Mouse (Mus musculus) left cerebral cortex, adult 8-10 months (tissue): ENCODE measurements around the gene Shd. TPM values are rescaled to one million over a fixed set of nuclear protein-coding genes. Genes with fewer than 3 reads are reported as not detected.
"Not testable (repeated sequence)": the region's sequence is repeated elsewhere in the genome, so short reads cannot be mapped to it uniquely, and the experiment has no call there.

Experiments used
- DNase-seq, 2 experiments: peaks; one replicate each; pipeline ENCODE4 v3.0.0; 2022; ENCODE audit warnings: low spot score in 2 of 2
- total RNA-seq, 4 experiments: library from RNA; stranded (reverse); gene quantifications; 2 replicates each; pipeline ENCODE4 v1.2.4; 2022

Shd gene
- 10 to 100 TPM; 34.8 to 38.9 (median 37.7) TPM for total RNA-seq

- peak in 1 of 2 experiments; percentile 43 for DNase-seq
Observed at GRCm38 (mm10) chr17:55969966-55970891, at the start of gene Shd. Gene Shd (plus strand): TSS chr17:55970467.

GRCm38 (mm10) chr17:55931553-55932502 lies 38.4 kb upstream of the Shd start:
- peak in 1 of 2 experiments; percentile 34 for DNase-seq

GRCm38 (mm10) chr17:55932635-55933034 lies 37.6 kb upstream of the Shd start:
- no peak for DNase-seq

DNA sequence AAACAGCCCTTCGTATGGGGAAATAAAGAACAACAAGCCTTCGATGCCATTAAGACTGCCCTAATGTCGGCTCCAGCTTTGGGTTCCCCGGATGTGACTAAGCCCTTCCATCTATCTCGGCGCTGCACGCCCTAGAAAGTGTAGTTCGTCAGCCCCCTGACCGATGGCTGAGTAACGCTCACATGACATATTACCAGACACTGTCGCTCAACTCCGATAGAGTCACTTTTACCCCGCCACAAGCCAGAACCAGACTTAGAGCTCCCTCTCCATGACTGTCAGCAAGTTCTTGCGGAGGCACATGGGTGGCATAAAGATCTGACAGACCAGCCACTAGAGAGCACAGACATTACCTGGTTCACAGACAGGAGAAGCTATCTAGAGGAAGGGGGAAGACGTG lies 37.1 kb upstream of the Shd start:
- DNase-seq: no peak

DNA sequence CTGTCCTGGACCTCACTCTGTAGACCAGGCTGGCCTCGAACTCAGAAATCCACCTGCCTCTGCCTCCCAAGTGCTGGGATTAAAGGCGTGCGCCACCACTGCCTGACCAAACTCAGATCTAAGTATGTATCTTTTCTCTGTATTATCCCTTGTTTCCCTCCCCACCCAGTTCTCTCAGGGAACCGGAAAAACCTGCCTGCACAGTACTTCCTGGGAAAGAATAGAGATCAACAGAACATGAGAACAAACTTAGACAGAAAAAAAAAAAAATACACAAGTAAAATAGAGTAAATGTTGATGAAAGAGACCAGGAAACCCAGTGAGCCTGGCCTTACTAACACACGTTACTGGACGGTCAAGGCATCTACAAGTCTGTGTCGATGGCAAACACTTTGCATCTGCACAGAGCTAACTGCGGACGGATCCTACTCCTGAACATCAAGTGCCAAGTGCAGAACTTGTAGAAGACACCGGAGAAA lies 25.8 kb upstream of the Shd start:
- DNase-seq: not testable (repeated sequence)

DNA sequence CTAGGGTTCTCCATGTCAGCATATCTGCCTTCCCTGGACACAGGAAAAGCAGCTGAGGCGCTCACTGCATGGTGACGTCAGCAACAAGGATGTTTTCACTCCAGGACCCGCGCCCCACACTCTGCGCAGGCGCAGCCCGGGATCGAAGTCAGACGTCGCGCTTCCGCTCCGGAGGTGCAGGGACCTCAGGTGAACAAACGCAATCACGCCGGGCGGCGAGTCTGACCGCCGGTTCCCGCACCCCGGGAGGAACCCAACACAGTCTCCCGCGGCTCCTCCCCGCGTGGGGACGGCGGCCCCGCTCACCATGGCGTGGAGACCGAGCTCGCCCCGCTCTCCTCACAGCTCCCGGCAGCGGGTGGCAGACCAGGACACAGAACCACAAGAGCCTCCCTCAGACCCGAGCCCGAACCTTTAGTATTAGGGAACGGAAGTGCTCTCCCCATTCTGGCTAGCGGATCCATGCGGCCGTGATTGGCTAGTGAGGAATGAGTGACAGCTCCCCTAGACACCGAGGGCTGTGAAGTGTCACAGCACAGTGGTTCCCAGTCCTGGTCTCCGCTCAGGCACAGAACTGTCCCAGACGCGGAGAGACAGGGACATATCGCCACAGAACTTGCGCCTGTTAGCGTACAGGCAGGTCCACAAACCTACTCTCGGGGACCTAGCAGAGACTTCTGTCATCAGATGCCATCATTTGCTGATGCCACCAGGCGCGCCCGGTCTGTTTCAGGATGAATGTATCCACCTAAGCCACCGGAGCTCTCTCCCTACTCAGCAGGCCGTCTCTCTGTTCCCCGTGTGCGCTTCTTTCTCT lies 25.2 kb upstream of the Shd start:
- DNase-seq: peak; percentile 84 to 95

- peak in 1 of 2 experiments; percentile 13 for DNase-seq
Observed at GRCm38 (mm10) chr17:55945696-55946095, 24.6 kb upstream of the Shd start.

GRCm38 (mm10) chr17:55948647-55949046 lies 21.6 kb upstream of the Shd start:
- no peak for DNase-seq

DNA sequence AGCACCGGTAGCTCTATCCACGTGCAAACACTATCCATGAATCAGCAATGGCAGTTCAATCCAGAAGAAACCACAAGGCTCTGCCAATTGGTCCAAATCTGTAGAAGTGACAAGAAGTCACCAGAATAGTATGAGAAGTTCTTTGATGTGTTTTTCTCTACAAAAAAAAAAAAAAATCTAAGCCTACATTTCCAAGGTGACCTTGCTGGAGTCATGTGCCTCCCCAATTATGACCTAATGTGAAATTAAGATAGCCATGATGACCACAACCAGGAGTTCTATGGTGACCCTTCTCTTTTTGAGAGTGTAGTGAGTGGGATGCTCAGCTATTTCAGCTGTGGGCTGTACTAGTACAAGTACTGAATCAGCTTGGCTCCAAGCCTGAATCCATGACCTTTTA lies 20.9 kb upstream of the Shd start, which contains the start of gene Zfp119b:
Gene Zfp119b (minus strand): TSS at position 101 of the 400 bp plus-strand sequence.
- no peak for DNase-seq

- peak in 1 of 2 experiments; percentile 4 for DNase-seq
Observed at GRCm38 (mm10) chr17:55950601-55951000, 19.7 kb upstream of the Shd start.

DNA sequence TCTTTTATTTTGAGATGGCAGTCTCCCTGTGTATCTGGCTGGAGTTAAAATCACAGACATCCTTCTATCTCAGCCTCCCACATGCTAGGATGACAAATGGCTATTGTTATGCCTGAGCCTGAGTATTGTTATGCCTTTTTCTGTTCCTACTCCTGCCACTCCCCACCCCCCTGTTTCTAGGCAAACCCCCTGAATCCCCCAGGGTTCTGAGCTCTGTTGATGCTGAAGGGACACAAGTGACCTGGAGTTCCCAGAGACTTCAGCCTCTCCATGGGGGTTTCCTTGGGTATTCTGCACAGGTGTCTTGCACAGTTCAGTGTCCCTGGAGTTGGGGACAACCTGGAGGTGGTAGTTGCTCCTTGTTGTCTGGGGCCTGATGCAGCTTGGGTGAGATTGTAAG lies 18.2 kb upstream of the Shd start:
- peak in 1 of 2 experiments; percentile 4 for DNase-seq

GRCm38 (mm10) chr17:55952447-55953027 lies 17.7 kb upstream of the Shd start, which contains the start of gene Ebi3:
Gene Ebi3 (plus strand): TSS chr17:55952640.
- DNase-seq: peak in 1 of 2 experiments; percentile 4

- DNase-seq: peak in 1 of 2 experiments; percentile 3
Observed at GRCm38 (mm10) chr17:55953751-55954150, 16.5 kb upstream of the Shd start.

GRCm38 (mm10) chr17:55954229-55954628 lies 16.0 kb upstream of the Shd start:
- peak in 1 of 2 experiments; percentile 9 for DNase-seq

DNA sequence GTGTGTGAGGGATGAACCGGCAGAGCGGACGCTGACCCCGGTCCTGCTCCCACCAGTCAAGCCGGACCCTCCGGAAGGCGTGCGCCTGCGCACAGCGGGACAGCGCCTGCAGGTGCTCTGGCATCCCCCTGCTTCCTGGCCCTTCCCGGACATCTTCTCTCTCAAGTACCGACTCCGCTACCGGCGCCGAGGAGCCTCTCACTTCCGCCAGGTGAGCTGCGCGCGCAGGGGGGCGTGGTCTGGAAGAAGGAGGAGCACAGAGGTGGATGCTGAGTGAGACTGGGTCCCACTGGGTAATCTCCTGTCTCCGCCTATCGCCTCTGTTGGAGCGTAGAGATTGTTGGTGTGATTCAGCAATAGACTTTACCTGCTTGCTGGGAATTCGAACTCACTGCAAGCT lies 14.1 kb upstream of the Shd start:
- DNase-seq: peak; percentile 58 to 82

GRCm38 (mm10) chr17:55956591-55956990 lies 13.7 kb upstream of the Shd start:
- no peak for DNase-seq

DNA sequence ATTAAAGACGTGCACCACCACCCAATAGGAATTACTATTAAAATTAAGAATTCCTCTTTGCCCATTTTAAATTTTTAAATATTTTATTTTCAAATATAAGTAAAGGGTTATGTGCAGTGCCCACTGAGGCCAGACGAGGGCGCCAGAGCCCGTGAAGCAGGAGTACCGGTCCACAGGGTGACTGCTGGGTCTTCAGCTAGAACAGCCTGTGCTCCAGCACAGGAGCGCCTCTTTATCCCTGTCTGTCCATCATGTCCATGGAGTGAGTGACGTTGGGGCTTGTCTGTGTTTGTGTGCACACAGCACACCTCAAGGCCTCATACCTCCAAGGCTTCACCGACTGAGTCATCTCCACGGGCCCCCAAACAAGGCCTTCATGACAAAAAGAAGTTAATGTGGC lies 13.1 kb upstream of the Shd start:
- DNase-seq: peak; percentile 51 to 76

DNA sequence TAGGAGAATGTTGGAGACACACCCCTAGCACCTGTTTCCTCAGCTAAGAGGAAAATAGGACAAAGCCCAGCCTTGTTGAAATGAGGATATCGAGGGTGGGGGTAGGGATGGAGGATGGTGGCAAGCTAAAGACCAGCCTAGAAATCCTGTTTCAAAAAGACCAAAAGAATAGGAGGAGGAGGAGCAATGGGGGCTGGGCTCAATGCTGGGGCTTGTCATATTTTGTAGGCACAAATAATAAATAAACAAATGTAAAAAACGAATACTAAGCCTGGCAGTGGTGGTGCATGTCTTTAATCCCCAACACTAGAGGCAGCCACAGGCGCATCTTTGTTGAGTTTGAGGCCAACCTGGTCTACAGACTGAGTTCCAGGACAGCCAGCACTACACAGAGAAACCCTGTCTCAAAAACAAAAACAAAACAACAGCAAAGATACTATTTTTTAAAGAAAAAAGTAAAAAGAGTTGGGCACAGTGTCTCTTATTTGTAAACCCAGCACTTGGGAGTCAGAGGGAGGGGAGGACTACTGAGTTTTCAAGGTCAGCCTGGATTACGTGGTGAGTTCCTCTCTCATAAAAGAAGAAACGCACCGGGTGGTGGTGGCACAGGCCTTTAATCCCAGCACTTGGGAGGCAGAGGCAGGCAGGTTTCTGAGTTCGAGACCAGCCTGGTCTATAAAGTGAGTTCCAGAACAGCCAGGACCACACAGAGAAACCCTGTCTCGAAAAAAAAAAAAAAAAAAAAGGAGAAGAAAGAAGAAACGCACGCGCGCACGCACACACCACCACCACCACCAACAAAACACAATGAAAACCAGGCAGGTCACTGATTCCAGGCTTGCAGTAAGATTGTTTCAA lies 12.3 kb upstream of the Shd start:
- peak; percentile 2 to 20 for DNase-seq

DNA sequence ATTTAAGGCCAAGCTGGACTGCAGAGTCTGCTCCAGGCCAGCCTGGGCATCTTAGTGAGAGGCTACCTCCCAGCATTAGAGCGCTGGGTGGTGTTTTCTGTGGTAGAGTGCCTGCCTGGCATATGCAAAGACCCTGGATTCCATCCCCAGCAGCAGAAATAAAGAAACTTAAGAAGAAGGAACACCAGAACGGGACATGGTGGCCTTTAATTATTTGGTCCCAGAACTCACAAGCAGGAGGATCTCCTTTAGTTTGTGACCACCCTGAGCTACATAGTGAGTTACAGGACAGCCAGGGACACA lies 11.7 kb upstream of the Shd start:
- DNase-seq: no peak
